Mouse (Mus musculus): ENCODE data around the gene 4921517D22Rik.
A peak's percentile ranks its signal among the peaks of the same experiment; 100 is the strongest.

The 4921517D22Rik gene

GRCm38 (mm10) chr13:59690576-59690975 lies 3.3 kb downstream of the 4921517D22Rik start:
- no peak for DNase-seq (ENCODE audit: inconsistent ontology term)

GRCm38 (mm10) chr13:59689843-59690242 lies 4.1 kb downstream of the 4921517D22Rik start:
- no peak for DNase-seq (ENCODE audit: inconsistent ontology term)

- DNase-seq (ENCODE audit: inconsistent ontology term) = no peak
Observed at GRCm38 (mm10) chr13:59689313-59689712, 4.6 kb downstream of the 4921517D22Rik start.

- DNase-seq (ENCODE audit: inconsistent ontology term) = no peak
Observed at GRCm38 (mm10) chr13:59688338-59688770, 5.6 kb downstream of the 4921517D22Rik start.

- DNase-seq (ENCODE audit: inconsistent ontology term) = no peak
Observed at GRCm38 (mm10) chr13:59685236-59685635, 8.7 kb downstream of the 4921517D22Rik start.

GRCm38 (mm10) chr13:59682629-59683028 lies 11.3 kb downstream of the 4921517D22Rik start:
- DNase-seq (ENCODE audit: inconsistent ontology term) = no peak

- no peak for DNase-seq (ENCODE audit: inconsistent ontology term)
Observed at GRCm38 (mm10) chr13:59679908-59680307, 14.0 kb downstream of the 4921517D22Rik start.

GRCm38 (mm10) chr13:59679306-59679705 lies 14.6 kb downstream of the 4921517D22Rik start:
- DNase-seq (ENCODE audit: inconsistent ontology term) = no peak

- no peak for DNase-seq (ENCODE audit: inconsistent ontology term)
Observed at GRCm38 (mm10) chr13:59676316-59677229, 17.3 kb downstream of the 4921517D22Rik start.

- peak; percentile 75 for DNase-seq (ENCODE audit: inconsistent ontology term)
Observed at GRCm38 (mm10) chr13:59675151-59676011, 18.5 kb downstream of the 4921517D22Rik start, which contains the start of gene Golm1. Gene Golm1, minus strand, starts transcription at chr13:59675811.

GRCm38 (mm10) chr13:59674761-59675150 lies 19.2 kb downstream of the 4921517D22Rik start:
- peak; percentile 67 for DNase-seq (ENCODE audit: inconsistent ontology term)

- DNase-seq (ENCODE audit: inconsistent ontology term) = peak; percentile 37
Observed at GRCm38 (mm10) chr13:59674215-59674614, 19.7 kb downstream of the 4921517D22Rik start.

GRCm38 (mm10) chr13:59673597-59673996 lies 20.3 kb downstream of the 4921517D22Rik start:
- DNase-seq (ENCODE audit: inconsistent ontology term) = no peak

GRCm38 (mm10) chr13:59672248-59672647 lies 21.7 kb downstream of the 4921517D22Rik start:
- DNase-seq (ENCODE audit: inconsistent ontology term) = no peak

- no peak for DNase-seq (ENCODE audit: inconsistent ontology term)
Observed at GRCm38 (mm10) chr13:59671521-59671920, 22.4 kb downstream of the 4921517D22Rik start.

GRCm38 (mm10) chr13:59669946-59670345 lies 24.0 kb downstream of the 4921517D22Rik start:
- DNase-seq (ENCODE audit: inconsistent ontology term) = no peak

GRCm38 (mm10) chr13:59668501-59669093 lies 25.3 kb downstream of the 4921517D22Rik start:
- no peak for DNase-seq (ENCODE audit: inconsistent ontology term)

- DNase-seq (ENCODE audit: inconsistent ontology term) = no peak
Observed at GRCm38 (mm10) chr13:59667763-59668162, 26.1 kb downstream of the 4921517D22Rik start.

GRCm38 (mm10) chr13:59663939-59664712 lies 29.8 kb downstream of the 4921517D22Rik start:
- no peak for DNase-seq (ENCODE audit: inconsistent ontology term)

GRCm38 (mm10) chr13:59661966-59662365 lies 31.9 kb downstream of the 4921517D22Rik start:
- no peak for DNase-seq (ENCODE audit: inconsistent ontology term)

- no peak for DNase-seq (ENCODE audit: inconsistent ontology term)
Observed at GRCm38 (mm10) chr13:59661387-59661786, 32.5 kb downstream of the 4921517D22Rik start.
